Comparison of ENCODE assay signal across 9 mouse cellular contexts in genomic region chr9:72672361-72672760, GRCm38 (mm10). TPM values are rescaled to one million over a fixed set of nuclear protein-coding genes. Genes with fewer than 3 reads are reported as not detected.
A peak's percentile ranks its signal among the peaks of the same experiment; 100 is the strongest.
DNase-seq lines count a peak whose midpoint lies in the region; ATAC-seq and TF ChIP-seq lines count a peak whose summit lies in the region.
"Had no signal": no experiment of that assay in that cellular context is flagged by ENCODE, and none has a peak within 500 bp of the region (broad histone marks: within the 10 kb centered on the region; RNA-seq: fewer than 3 reads in every experiment).

No protein-coding gene starts in this region.

- TF ChIP-seq CTCF in intestine, postnatal 0 days (IDR thresholded peaks at IDR 0.05; ENCODE audit: low read depth): peak; percentile 94
- peak; percentile 71 for TF ChIP-seq CTCF in olfactory bulb, adult 2 months (IDR thresholded peaks at IDR 0.05; ENCODE audit: insufficient read depth, low read depth, low read length)
- peak; percentile 78 for TF ChIP-seq CTCF in thymus, adult 2 months (IDR thresholded peaks at IDR 0.05; ENCODE audit: borderline replicate concordance, control insufficient read depth, extremely low read depth, insufficient read depth, low read length, poor library complexity)

- DNase-seq in adrenal gland, adult 8-10 months: peak; percentile 63
- peak; percentile 51 for DNase-seq in embryo, embryonic 11.5 days (ENCODE audit: low read depth, low spot score)
- DNase-seq in heart, postnatal 36 days: peak; percentile 81 to 91
- DNase-seq in limb, embryonic 11.5 days (ENCODE audit: low spot score): peak; percentile 90
- DNase-seq in thymus, adult 2 months: peak; percentile 81

- H3K27me3 ChIP-seq in intestine, postnatal 0 days (replicated peaks; ENCODE audit: control insufficient read depth, insufficient read depth, low read length): no peaks in the 10 kb centered on the region
- no peaks in the 10 kb centered on the region for H3K27me3 ChIP-seq in intestine, embryonic 15.5 days (replicated peaks)
- H3K27me3 ChIP-seq in limb, embryonic 11.5 days (ENCODE audit: control insufficient read depth, insufficient read depth, low read length): no peaks in the 10 kb centered on the region
- no peaks in the 10 kb centered on the region for H3K27me3 ChIP-seq in thymus, adult 2 months (ENCODE audit: control insufficient read depth, insufficient read depth, low read length)
- H3K27me3 ChIP-seq: neural tube, embryonic 12.5 days had no signal

- H3K27ac ChIP-seq in intestine, postnatal 0 days (ENCODE audit: low read depth, low read length): no peak overlapping the region
- H3K27ac ChIP-seq in intestine, embryonic 15.5 days: no peak overlapping the region
- no peak overlapping the region for H3K27ac ChIP-seq in limb, embryonic 11.5 days (replicated peaks; ENCODE audit: low read depth, low read length)
- no peak overlapping the region for H3K27ac ChIP-seq in olfactory bulb, adult 2 months (ENCODE audit: insufficient read depth, low read depth, low read length)
- no peak overlapping the region for H3K27ac ChIP-seq in thymus, adult 2 months (ENCODE audit: control insufficient read depth, insufficient read depth, low read length)
- H3K27ac ChIP-seq: neural tube, embryonic 12.5 days had no signal

- no peak overlapping the region for H3K4me2 ChIP-seq in intestine, postnatal 0 days (replicated peaks; ENCODE audit: low read depth)
- no peak overlapping the region for H3K4me2 ChIP-seq in intestine, embryonic 15.5 days (replicated peaks)
- H3K4me2 ChIP-seq in limb, embryonic 11.5 days (ENCODE audit: low read depth, severe bottlenecking): no peak overlapping the region
- H3K4me2 ChIP-seq: neural tube, embryonic 12.5 days had no signal

- no peaks in the 10 kb centered on the region for H3K9me3 ChIP-seq in intestine, postnatal 0 days (ENCODE audit: control insufficient read depth)
- H3K9me3 ChIP-seq in intestine, embryonic 15.5 days: no peaks in the 10 kb centered on the region
- no peaks in the 10 kb centered on the region for H3K9me3 ChIP-seq in limb, embryonic 11.5 days (ENCODE audit: control insufficient read depth, low read length)
- H3K9me3 ChIP-seq: neural tube, embryonic 12.5 days had no signal

- ATAC-seq in intestine, postnatal 0 days: no peak
- ATAC-seq in intestine, embryonic 15.5 days: no peak
- no peak for ATAC-seq in limb, embryonic 11.5 days (ENCODE audit: insufficient number of reproducible peaks, low FRiP score, low TSS enrichment, low read depth)

- no peaks in the 10 kb centered on the region for H3K4me1 ChIP-seq in intestine, postnatal 0 days (replicated peaks; ENCODE audit: control insufficient read depth, insufficient read depth, low read length)
- H3K4me1 ChIP-seq in intestine, embryonic 15.5 days (replicated peaks): peaks cover 8% of the 10 kb centered on the region; the same call in 1 of the 2 replicates
- H3K4me1 ChIP-seq in limb, embryonic 11.5 days (ENCODE audit: control insufficient read depth, insufficient read depth, low read length): no peaks in the 10 kb centered on the region
- H3K4me1 ChIP-seq in olfactory bulb, adult 2 months (ENCODE audit: control insufficient read depth, insufficient read depth, low read length): peaks cover 5% of the 10 kb centered on the region; the same call in 1 of the 2 replicates
- no peaks in the 10 kb centered on the region for H3K4me1 ChIP-seq in thymus, adult 2 months (replicated peaks; ENCODE audit: control insufficient read depth, insufficient read depth, low read length)

- no peak for TF ChIP-seq POLR2A in olfactory bulb, adult 2 months (IDR thresholded peaks at IDR 0.05; ENCODE audit: insufficient read depth, low read depth, low read length)
- no peak for TF ChIP-seq POLR2A in thymus, adult 2 months (IDR thresholded peaks at IDR 0.05; ENCODE audit: control insufficient read depth, extremely low read depth, insufficient read depth, low read length, poor library complexity)

- peaks cover 62% of the 10 kb centered on the region for H3K36me3 ChIP-seq in intestine, postnatal 0 days (ENCODE audit: control insufficient read depth, insufficient read depth)
- peaks cover 41% of the 10 kb centered on the region for H3K36me3 ChIP-seq in intestine, embryonic 15.5 days
- H3K36me3 ChIP-seq in limb, embryonic 11.5 days (ENCODE audit: control insufficient read depth, insufficient read depth, low read length): peaks cover 46% of the 10 kb centered on the region
- peaks cover 32% of the 10 kb centered on the region for H3K36me3 ChIP-seq in thymus, adult 2 months (ENCODE audit: control insufficient read depth, insufficient read depth, low read length)

- 20% methylated on average over 2 of the region's 2 CpGs for WGBS in intestine, postnatal 0 days
- WGBS in intestine, embryonic 15.5 days: 23% methylated on average over 2 of the region's 2 CpGs
- WGBS in limb, embryonic 11.5 days: 42% methylated on average over 2 of the region's 2 CpGs
- 6% methylated on average over 2 of the region's 2 CpGs for WGBS in olfactory bulb, adult 2 months
- 26% methylated on average over 2 of the region's 2 CpGs for WGBS in thymus, adult 2 months

- no peak overlapping the region for H3K9ac ChIP-seq in intestine, postnatal 0 days (ENCODE audit: low read depth, low read length)
- H3K9ac ChIP-seq in intestine, embryonic 15.5 days: no peak overlapping the region
- H3K9ac ChIP-seq in limb, embryonic 11.5 days (ENCODE audit: low read length): no peak overlapping the region
- H3K9ac ChIP-seq: neural tube, embryonic 12.5 days had no signal

- no peak overlapping the region for H3K4me3 ChIP-seq in intestine, postnatal 0 days (ENCODE audit: low read depth, low read length)
- H3K4me3 ChIP-seq in intestine, embryonic 15.5 days (replicated peaks): no peak overlapping the region
- no peak overlapping the region for H3K4me3 ChIP-seq in limb, embryonic 11.5 days (ENCODE audit: low read depth, low read length)
- no peak overlapping the region for H3K4me3 ChIP-seq in olfactory bulb, adult 2 months (ENCODE audit: insufficient read depth, low read depth, low read length)
- H3K4me3 ChIP-seq in thymus, adult 2 months (ENCODE audit: control insufficient read depth, insufficient read depth, low read length): no peak overlapping the region
- H3K4me3 ChIP-seq: neural tube, embryonic 12.5 days had no signal

- intact Hi-C loops in heart, postnatal 36 days (cut with DNase I): loop anchor here (1.0 kb wide), 1 partner anchor 37 kb away; no protein-coding TSS in a partner anchor

RNA-seq across cellular contexts. Expression of gene Nedd4, which starts 10.2 kb away (rescaled TPM):
- 142 and 160 TPM in 2 replicates for polyA plus RNA-seq in intestine, postnatal 0 days (2015; fragmentation: Nextera tagmentation; extraction: Ambion mirVana)
- polyA plus RNA-seq in intestine, embryonic 15.5 days (2015; fragmentation: Nextera tagmentation; extraction: Ambion mirVana): 462 and 512 TPM in 2 replicates
- total RNA-seq in adrenal gland, adult 8-10 months (2022): 100 to 1,000 TPM; 380 to 518 (median 475) TPM
- 100 to 1,000 TPM; 366 to 383 TPM for total RNA-seq in heart, postnatal 36 days (2021)
- 815 and 849 TPM in 2 replicates for polyA plus RNA-seq in limb, embryonic 11.5 days (2014; fragmentation: Nextera tagmentation; extraction: Ambion mirVana)
- 216 and 232 TPM in 2 replicates for polyA plus RNA-seq in olfactory bulb, adult 2 months (2012; ENCODE audit: insufficient read depth, insufficient read length, low replicate concordance, missing spikeins)
- 71.7 and 80.4 TPM in 2 replicates for polyA plus RNA-seq in thymus, adult 2 months (2012; rRNA removed)
